Mouse (Mus musculus) ovary, adult 18-20 months (tissue): ENCODE measurements around the gene Rit1.
"Not testable (repeated sequence)": the region's sequence is repeated elsewhere in the genome, so short reads cannot be mapped to it uniquely, and the experiment has no call there.

Experiments
- DNase-seq: peaks from one replicate; pipeline ENCODE4 v3.0.0; 2022; ENCODE audit warnings: low spot score, mixed read lengths

Rit1 gene

DNA sequence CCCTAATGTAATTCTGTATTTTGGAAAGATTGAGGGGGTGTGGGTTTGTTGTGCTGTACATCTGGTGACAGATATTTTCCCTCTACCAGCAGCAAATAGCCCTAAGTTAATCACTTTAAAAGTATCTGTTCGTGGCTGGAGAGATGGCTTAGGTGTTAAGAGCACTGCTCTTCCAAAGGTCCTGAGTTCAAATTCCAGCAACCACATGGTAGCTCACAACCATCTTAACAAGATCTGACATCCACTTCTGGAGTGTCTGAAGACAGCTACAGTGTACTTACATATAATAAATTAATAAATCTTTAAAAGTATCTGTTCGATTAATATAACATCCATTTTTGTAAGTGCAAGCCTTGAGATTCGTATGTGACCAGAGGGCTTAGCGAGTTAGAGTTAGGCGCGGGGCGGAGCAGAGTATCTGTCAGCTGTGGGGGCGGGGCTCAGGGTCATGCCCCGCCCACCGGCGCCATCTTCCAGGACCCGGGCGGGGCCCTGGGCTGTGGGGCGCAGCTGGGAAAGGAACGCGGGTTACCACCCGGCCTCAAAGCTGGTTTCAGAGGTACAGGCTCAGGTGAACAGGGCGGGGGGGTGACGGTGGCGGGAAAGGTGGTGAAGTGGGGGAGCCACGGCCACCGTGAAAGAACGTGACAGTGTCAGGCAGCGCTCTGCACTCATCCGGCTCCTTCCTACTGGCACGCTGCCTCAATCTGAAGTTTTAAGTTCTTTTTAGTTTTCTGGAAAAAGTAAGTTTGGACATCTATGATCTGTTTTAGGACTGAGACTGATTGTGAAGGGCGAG lies at the start of gene Rit1:
Rit1 (plus strand) TSS at position 440 of the 799 bp plus-strand sequence.
- peak; percentile 55 for DNase-seq

GRCm38 (mm10) chr3:88677399-88677798 lies 39.2 kb upstream of the Rit1 start:
- DNase-seq, result peak; percentile 43

DNA sequence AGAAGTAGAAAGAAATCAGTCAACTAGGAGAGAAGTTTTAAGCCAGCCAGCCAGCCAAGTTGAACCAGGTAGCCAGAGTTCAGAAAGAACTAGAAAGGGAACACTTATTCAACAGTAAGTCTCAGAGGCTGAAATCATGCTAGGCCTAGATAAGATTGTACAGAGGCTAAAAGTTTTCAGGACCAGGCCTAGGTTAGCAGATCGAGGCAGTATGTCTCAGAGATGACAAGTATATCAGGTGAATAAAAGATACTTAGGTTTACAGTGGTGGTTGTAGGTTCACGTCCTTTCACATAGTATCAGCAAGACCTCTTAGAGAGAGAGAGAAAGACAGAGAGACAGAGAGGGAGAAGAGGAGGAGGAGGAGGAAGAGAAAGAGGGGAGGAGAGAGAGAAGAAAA lies 32.8 kb upstream of the Rit1 start:
- DNase-seq, result no peak

DNA sequence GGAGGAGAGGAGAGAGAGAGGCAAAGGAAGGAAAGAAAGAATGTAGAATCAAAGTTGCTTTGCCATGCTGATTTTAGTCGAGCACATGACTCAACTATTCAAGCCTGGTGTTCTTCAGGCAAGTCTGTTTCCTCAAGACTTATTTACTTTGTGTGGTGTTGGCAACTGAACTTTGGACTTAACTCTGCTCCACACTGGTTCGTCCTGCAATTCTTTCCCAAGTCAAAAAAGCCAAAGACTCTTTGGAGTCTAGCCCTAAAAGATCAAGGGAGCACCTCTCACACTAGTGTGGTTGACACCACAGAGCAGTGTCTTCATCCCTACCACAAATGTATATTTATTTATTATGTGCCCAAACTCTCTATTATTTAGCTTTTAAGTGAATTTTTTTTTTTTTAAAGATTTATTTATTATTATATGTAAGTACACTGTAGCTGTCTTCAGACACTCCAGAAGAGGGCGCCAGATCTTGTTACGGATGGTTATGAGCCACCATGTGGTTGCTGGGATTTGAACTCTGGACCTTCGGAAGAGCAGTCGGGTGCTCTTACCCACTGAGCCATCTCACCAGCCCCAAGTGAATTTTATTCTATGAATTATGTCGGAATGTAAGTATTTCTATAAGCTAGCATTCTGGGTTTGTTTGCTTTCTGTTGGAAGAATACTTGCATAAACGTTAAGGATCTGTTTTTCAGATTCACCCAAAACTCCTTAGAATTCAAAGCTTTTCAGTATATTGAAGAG lies 32.2 kb upstream of the Rit1 start:
- DNase-seq, result no peak

GRCm38 (mm10) chr3:88684980-88685941 lies 31.4 kb upstream of the Rit1 start, which contains the start of gene Khdc4:
Khdc4 (plus strand) TSS chr3:88685803.
- peak; percentile 97 for DNase-seq

GRCm38 (mm10) chr3:88685958-88686451 lies 30.6 kb upstream of the Rit1 start:
- peak; percentile 26 for DNase-seq

DNA sequence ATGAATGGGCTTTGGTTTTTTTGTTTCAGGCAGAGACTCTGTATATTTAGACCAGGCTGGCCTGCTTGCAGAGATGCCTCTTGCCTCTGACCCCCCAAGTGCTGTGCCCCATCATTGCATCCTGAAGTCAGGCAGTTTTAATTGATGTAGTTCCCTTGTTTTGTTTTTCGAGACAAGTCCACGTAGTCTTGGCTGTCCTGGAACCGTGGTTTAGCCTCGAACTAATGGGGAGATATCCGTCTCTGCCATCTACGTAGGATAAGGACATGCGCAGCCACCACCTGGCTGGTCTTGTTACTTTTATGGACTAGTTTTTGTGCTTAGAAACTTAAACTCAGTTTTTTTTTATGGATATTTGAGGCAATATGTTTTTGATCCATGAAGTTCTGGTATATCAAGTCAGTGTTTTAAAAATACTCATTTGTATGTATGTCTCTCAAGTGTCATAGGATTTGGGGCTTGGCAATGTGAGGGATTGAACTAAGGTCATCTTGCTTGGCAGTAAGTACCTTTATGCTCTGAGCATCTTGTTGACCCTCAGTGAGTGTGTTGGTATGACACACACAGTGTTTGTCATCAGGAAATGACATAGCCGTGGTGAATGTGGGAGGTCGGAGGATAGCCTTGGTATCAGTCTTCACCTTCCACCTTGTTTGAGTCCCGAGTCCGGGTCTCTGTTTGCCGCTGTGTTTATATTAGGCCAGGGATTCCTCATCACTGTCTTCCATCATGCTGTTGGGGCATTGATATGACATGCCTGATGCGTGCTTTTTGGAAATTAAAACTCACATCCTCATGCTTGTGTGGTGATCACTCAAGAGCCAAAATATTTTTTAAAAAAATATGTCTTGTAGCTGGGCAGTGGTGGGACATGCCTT lies 29.7 kb upstream of the Rit1 start:
- DNase-seq, result no peak

GRCm38 (mm10) chr3:88689079-88689478 lies 27.6 kb upstream of the Rit1 start:
- DNase-seq, result no peak

DNA sequence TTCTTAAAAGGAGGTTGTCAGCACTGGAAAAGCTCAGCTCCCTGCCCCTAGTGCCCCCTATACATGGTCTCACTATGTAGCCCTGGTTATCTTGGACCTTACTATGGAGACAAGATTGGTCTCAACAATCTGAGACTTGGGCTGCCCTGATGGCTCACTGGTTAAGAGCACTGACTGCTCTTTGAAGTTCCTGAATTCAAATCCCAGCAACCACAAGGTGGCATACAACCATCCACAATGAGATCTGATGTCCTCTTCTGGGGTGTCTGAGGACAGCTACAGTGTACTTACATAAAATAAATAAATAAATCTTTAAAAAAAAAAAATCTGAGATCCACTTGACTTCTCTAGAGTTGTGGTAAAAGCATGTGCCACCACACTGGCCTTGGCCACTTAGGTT lies 21.1 kb upstream of the Rit1 start:
- no peak for DNase-seq

- DNase-seq, result no peak
Observed at GRCm38 (mm10) chr3:88698051-88698450, 18.6 kb upstream of the Rit1 start.

GRCm38 (mm10) chr3:88698834-88699233 lies 17.8 kb upstream of the Rit1 start:
- DNase-seq, result no peak

- no peak for DNase-seq
Observed at GRCm38 (mm10) chr3:88700247-88700646, 16.4 kb upstream of the Rit1 start.

DNA sequence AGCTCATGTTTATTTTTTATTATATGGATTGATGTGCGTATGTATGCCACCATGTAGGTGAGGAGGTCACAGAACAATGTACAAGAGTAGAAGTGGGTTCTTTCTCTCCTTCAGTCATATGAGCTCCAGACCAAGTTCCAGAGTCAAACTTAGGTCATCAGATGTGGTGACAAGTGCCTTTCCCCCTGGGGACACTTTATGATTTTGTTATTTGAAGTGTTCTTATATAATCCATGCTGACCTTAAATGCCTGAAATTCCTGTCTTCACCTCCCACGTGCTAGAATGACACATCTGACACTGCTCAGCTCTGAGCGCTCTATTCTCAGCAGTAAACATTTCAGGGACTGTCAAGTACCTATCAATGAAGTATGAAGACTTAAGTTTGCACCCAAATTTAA lies 15.4 kb upstream of the Rit1 start:
- no peak for DNase-seq

DNA sequence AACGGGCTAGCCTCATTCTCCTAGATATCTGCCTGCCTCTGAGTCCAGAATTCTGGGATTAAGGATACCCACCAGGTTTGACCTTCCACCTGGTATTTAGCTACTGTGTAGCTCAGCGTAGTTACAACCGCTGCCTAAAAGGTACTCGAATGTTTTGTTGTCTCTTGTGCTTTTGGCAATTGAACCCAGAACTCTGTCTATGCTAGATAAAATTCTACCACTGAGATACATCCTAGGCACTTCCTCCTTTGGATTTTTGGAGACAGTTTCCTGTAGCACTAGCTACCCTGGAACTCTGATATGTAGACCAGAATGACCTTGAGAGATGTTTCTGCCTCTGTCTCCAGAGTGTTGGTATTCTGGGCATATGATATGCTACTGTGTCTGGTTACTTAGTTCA lies 2.9 kb upstream of the Rit1 start:
- no peak for DNase-seq

DNA sequence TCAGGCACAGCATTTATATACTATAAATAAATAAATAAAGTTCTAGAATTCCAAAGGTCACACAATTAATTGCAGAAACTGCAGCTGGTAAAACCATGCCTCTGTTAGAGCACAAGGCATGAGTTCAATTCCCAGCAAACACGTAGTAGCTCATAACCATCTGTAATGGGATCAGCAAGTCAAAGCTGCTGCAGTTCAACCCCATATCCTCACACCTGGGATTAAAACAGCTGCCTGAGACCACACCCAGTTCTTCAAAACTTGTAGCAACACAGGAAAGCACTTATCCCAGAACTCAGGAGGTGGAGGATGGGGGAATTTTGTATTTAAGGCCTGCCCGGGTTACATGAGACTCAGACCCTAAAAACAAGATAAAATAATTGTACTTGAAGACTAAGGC lies 1.9 kb upstream of the Rit1 start:
- DNase-seq, result no peak

- DNase-seq, result not testable (repeated sequence)
Observed at GRCm38 (mm10) chr3:88715716-88716115, 922 bp upstream of the Rit1 start.

DNA sequence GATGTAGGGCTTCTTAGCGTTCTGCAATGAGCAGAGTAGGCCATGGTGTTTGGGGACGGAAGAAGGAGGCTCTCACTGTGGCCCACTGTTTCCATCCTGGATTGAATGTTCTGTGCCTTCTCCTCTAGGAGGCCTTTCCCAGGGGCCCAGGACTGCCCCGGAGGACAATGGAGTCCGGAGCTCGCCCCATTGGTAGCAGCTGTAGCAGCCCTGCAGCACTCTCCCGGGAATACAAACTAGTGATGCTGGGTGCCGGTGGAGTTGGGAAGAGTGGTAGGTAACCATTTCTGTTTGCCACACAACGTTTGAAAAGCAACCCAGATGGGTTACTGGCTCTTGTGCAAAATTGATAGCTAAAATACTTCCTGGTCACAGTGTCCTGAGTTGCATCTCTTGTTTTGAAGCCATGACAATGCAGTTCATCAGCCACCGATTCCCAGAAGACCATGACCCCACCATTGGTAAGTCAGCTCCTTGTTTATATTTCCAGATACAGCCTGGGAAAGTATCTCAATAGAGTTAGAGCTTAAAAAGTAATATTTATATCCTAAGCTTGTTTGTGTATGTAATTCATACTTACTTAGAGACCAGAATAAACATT lies 660 bp downstream of the Rit1 start:
- no peak for DNase-seq

GRCm38 (mm10) chr3:88717831-88718230 lies 1.2 kb downstream of the Rit1 start:
- DNase-seq, result no peak

DNA sequence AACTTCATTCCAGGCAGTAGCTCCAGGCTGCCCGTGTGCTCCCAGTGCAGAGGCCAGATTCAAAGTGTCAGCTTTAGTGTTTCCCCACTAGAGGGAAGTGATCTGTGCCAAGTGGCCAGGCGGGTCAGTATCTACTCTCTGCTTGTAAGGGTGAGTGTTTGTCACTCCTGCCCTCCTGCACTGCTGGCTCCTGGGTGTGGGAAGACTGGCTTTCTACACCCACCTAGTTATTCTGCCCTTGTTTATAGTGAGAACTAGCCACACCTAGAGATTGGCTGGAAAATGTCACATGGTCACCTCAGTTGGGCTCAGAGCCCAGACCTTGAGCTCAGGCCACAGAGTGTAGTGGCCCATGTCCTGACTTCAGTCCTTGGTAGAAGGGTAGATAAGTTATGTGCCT lies 2.5 kb downstream of the Rit1 start:
- peak; percentile 25 for DNase-seq

DNA sequence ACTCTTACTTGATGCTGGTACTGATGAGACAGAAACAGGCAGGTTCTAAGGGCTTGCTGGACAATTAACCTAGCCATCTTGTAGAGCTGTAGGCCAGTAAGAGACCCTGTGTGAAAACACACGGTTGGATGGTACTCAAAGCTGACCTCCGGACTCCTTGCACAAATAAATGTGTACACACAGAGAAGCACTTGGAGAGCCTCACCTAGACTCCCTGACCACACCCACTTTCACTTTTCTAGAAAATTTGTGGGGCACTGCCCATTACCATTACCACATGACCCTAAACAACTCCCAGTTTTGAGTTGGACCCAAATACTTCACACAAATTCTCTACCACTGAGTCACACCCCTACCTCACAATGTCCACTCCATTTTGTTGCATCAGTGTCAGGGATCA lies 19.9 kb downstream of the Rit1 start:
- DNase-seq, result no peak

- DNase-seq, result no peak
Observed at GRCm38 (mm10) chr3:88738641-88739040, 22.0 kb downstream of the Rit1 start.
